Mouse (Mus musculus) olfactory bulb, adult 2 months (tissue): ENCODE data around the gene Armc7.

Experiments used
- CTCF ChIP-seq: fragments of 200-500 bp; IDR thresholded peaks from 2 replicates; pipeline ENCODE4 v1.5.1; 2012; ENCODE audit warnings: low read depth, mild to moderate bottlenecking, low read length, moderate library complexity; ENCODE audit not compliant: insufficient read depth
- POLR2A ChIP-seq: fragments of 200-500 bp; IDR thresholded peaks from 2 replicates; pipeline ENCODE4 v1.6.1; 2012; ENCODE audit warnings: mild to moderate bottlenecking, low read depth, low read length, moderate library complexity; ENCODE audit not compliant: insufficient read depth

DNA sequence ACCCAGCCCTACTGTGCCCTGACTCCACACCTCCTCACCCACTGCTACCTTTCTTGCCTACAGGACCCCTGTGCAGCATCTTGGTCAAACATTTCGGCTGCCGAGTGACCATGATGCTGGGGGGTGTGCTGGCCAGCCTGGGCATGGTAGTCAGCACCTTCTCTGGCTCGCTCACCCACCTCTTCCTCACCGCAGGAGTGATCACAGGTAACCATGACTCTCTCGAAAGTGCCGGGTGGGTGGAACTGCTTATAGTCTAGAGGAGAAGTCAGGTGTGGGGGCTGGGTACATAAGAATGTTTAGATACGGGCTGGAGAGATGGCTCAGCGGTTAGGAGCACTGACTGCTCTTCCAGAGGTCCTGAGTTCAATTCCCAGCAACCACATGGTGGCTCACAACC lies 10.6 kb upstream of the Armc7 start:
- TF ChIP-seq CTCF (no peak), POLR2A (no peak)
